Mouse (Mus musculus) CH12.LX (cell line): ENCODE results near the gene A930033H14Rik. TPM values are rescaled to one million over a fixed set of nuclear protein-coding genes. Genes with fewer than 3 reads are reported as not detected.

Source experiments
- DNase-seq: peaks from one replicate; pipeline ENCODE4 v3.0.0-alpha.2; 2013; ENCODE audit errors: extremely low read depth
- H3K27ac ChIP-seq: 2 replicates; pipeline ENCODE4 v1.5.1; 2012; ENCODE audit warnings: low read depth, mild to moderate bottlenecking, control low read depth, moderate library complexity; ENCODE audit not compliant: insufficient read depth
- H3K27me3 ChIP-seq: replicated peaks from 2 replicates; pipeline ENCODE3; 2012; ENCODE audit warnings: inconsistent platforms
- H3K36me3 ChIP-seq, 2 experiments: replicated peaks in 1 of 2; 2 replicates each; pipeline versions ENCODE3 to v1.6.1; 2012; ENCODE audit warnings: inconsistent platforms in 1 of 2, low read length in 1 of 2, mild to moderate bottlenecking in 1 of 2, mixed read lengths in 1 of 2, moderate library complexity in 1 of 2; ENCODE audit not compliant: control insufficient read depth in 1 of 2, insufficient read depth in 1 of 2
- H3K4me1 ChIP-seq, 2 experiments: 2 replicates each; pipeline ENCODE4 v1.6.1; 2012; ENCODE audit warnings: inconsistent platforms in 1 of 2, moderate library complexity in 1 of 2; ENCODE audit not compliant: insufficient read depth in 2 of 2, control insufficient read depth in 1 of 2
- H3K4me2 ChIP-seq: 2 replicates; pipeline ENCODE4 v1.6.1; 2012; ENCODE audit warnings: low read depth, mild to moderate bottlenecking, control low read depth; ENCODE audit not compliant: poor library complexity, insufficient read depth, severe bottlenecking
- H3K4me3 ChIP-seq, 3 experiments: fragments of 150-350 bp in 1 of 3; sonication (generic) in 1 of 3; replicated peaks in 1 of 3; 2 replicates each; pipeline versions ENCODE3 to v1.5.1; 2011 to 2012; ENCODE audit warnings: low read depth in 2 of 3, low read length in 2 of 3, mild to moderate bottlenecking in 2 of 3, moderate library complexity in 2 of 3, control low read depth in 1 of 3, improper control_type of control experiment in 1 of 3, inconsistent platforms in 1 of 3, mixed read lengths in 1 of 3; ENCODE audit not compliant: poor library complexity in 1 of 3
- H3K79me2 ChIP-seq: replicated peaks from 2 replicates; pipeline ENCODE4 v1.6.1; 2012; ENCODE audit warnings: mild to moderate bottlenecking, moderate library complexity; ENCODE audit not compliant: control insufficient read depth, poor library complexity, insufficient read depth, severe bottlenecking; ENCODE audit errors: extremely low read depth
- H3K9ac ChIP-seq: 2 replicates; pipeline ENCODE4 v1.6.1; 2012; ENCODE audit warnings: low read depth, mild to moderate bottlenecking, control low read depth, moderate library complexity; ENCODE audit not compliant: insufficient read depth
- H3K9me3 ChIP-seq: replicated peaks from 2 replicates; pipeline ENCODE3; 2012; ENCODE audit warnings: low read length, inconsistent platforms, mixed read lengths
- CHD1 ChIP-seq: IDR thresholded peaks from 2 replicates; pipeline ENCODE4 v1.6.1; 2012; ENCODE audit warnings: low read depth, low read length, improper control_type of control experiment, inconsistent platforms
- CHD2 ChIP-seq: IDR thresholded peaks from 2 replicates; pipeline ENCODE4 v1.6.1; 2011; ENCODE audit warnings: low read length, improper control_type of control experiment
- CTCF ChIP-seq, 2 experiments: IDR thresholded peaks in 1 of 2; conservative IDR thresholded peaks in 1 of 2; 2 replicates each; pipeline ENCODE4 v1.5.1; 2011 to 2012; ENCODE audit warnings: low read depth in 2 of 2, low read length in 2 of 2, improper control_type of control experiment in 1 of 2, inconsistent platforms in 1 of 2, mild to moderate bottlenecking in 1 of 2, moderate library complexity in 1 of 2
- EP300 ChIP-seq: IDR thresholded peaks from 2 replicates; pipeline ENCODE4 v1.6.1; 2011; ENCODE audit warnings: low read length, improper control_type of control experiment
- ETS1 ChIP-seq: conservative IDR thresholded peaks from 2 replicates; pipeline ENCODE4 v1.6.1; 2012; ENCODE audit warnings: low read depth, mild to moderate bottlenecking, inconsistent platforms, low read length, improper control_type of control experiment, moderate library complexity
- HCFC1 ChIP-seq: IDR thresholded peaks from 2 replicates; pipeline ENCODE4 v1.6.1; 2012; ENCODE audit warnings: low read depth, mild to moderate bottlenecking, inconsistent platforms, low read length, improper control_type of control experiment
- MAFK ChIP-seq: IDR thresholded peaks from 2 replicates; pipeline ENCODE4 v1.6.1; 2011; ENCODE audit warnings: low read length, improper control_type of control experiment; ENCODE audit not compliant: insufficient replicate concordance
- MAZ ChIP-seq: IDR thresholded peaks from 2 replicates; pipeline ENCODE4 v1.6.1; 2012; ENCODE audit warnings: low read depth, mild to moderate bottlenecking, inconsistent platforms, low read length, improper control_type of control experiment, moderate library complexity
- MEF2A ChIP-seq: IDR thresholded peaks from 2 replicates; pipeline ENCODE4 v1.6.1; 2014; ENCODE audit warnings: low read depth, mild to moderate bottlenecking, inconsistent platforms, low read length, improper control_type of control experiment, borderline replicate concordance
- MYC ChIP-seq: IDR thresholded peaks from 2 replicates; pipeline ENCODE4 v1.6.1; 2011; ENCODE audit warnings: low read depth, mild to moderate bottlenecking, improper control_type of control experiment, low read length
- NELFE ChIP-seq: IDR thresholded peaks from 2 replicates; pipeline ENCODE4 v1.6.1; 2011; ENCODE audit warnings: low read depth, low read length, improper control_type of control experiment
- PAX5 ChIP-seq: IDR thresholded peaks from 2 replicates; pipeline ENCODE4 v1.6.1; 2012; ENCODE audit warnings: low read length, inconsistent platforms, mixed read lengths
- POLR2A ChIP-seq: IDR thresholded peaks from 2 replicates; pipeline ENCODE4 v1.6.1; 2011; ENCODE audit warnings: low read depth, mild to moderate bottlenecking, improper control_type of control experiment, low read length
- RAD21 ChIP-seq: IDR thresholded peaks from 2 replicates; pipeline ENCODE4 v1.6.1; 2011; ENCODE audit warnings: low read depth, mild to moderate bottlenecking, low read length, improper control_type of control experiment, moderate library complexity
- RCOR1 ChIP-seq: conservative IDR thresholded peaks from 2 replicates; pipeline ENCODE4 v1.6.1; 2012; ENCODE audit warnings: low read depth, mild to moderate bottlenecking, inconsistent platforms, low read length, improper control_type of control experiment
- TBP ChIP-seq: conservative IDR thresholded peaks from 2 replicates; pipeline ENCODE4 v1.6.1; 2011; ENCODE audit warnings: low read depth, low read length, improper control_type of control experiment
- TCF12 ChIP-seq: IDR thresholded peaks from 2 replicates; pipeline ENCODE4 v1.6.1; 2014; ENCODE audit warnings: low read depth, mild to moderate bottlenecking, inconsistent platforms, low read length, improper control_type of control experiment
- USF1 ChIP-seq: IDR thresholded peaks from 2 replicates; pipeline ENCODE4 v1.6.1; 2014; ENCODE audit warnings: low read depth, mild to moderate bottlenecking, inconsistent platforms, low read length, improper control_type of control experiment
- ZKSCAN1 ChIP-seq: IDR thresholded peaks from 2 replicates; pipeline ENCODE4 v1.6.1; 2012; ENCODE audit warnings: low read depth, inconsistent platforms, low read length, improper control_type of control experiment, borderline replicate concordance
- ZNF384 ChIP-seq: IDR thresholded peaks from 2 replicates; pipeline ENCODE4 v1.6.1; 2012; ENCODE audit warnings: low read depth, low read length, improper control_type of control experiment, inconsistent platforms
- dilution Hi-C: fragments of 300-500 bp; cut with MboI; formaldehyde crosslinking; loops from 2 replicates; pipeline ENCODE4 v1.14.3; 2020; ENCODE audit warnings: low sequenced_read_pairs; ENCODE audit not compliant: extremely low pct_unique_long_range_greater_than_20kb, extremely low pct_ligation_motif_present
- in situ Hi-C: fragments of 300-500 bp; cut with MboI; formaldehyde crosslinking; loops from 3 replicates; pipeline ENCODE4 v1.14.3; 2019; ENCODE audit warnings: low sequenced_read_pairs, low pct_ligation_motif_present, low pct_unique_long_range_greater_than_20kb, mixed read lengths
- polyA plus RNA-seq: library from polyadenylated mRNA; unstranded; fragments of >175 nt; gene quantifications from 2 replicates; pipeline ENCODE4 v1.2.1, GENCODE M21; 2012; ENCODE audit warnings: low read depth; ENCODE audit not compliant: insufficient read length
- total RNA-seq, 2 experiments: library from RNA; depleted of rRNA; stranded (reverse); fragments of 300-350 nt in 1 of 2; fragments of >200 nt in 1 of 2; gene quantifications; 2 replicates each; pipeline ENCODE4 v1.2.3; 2012 to 2014

Gene A930033H14Rik
- total and polyA plus RNA-seq, 3 experiments: 0.13 to 0.85 (median 0.46) TPM

GRCm38 (mm10) chr10:69185894-69186893, 26.7 kb downstream of the A930033H14Rik start (continued):
- TF ChIP-seq ZNF384: peak; percentile 99
- TF ChIP-seq USF1: no peak
- TF ChIP-seq, all 38 proteins: peak for 22

- no peak overlapping the region for H3K27ac ChIP-seq
- no peak overlapping the region for H3K4me3 ChIP-seq
- no peaks in the 10 kb centered on the region for H3K27me3 ChIP-seq
- H3K36me3 ChIP-seq: no peaks in the 10 kb centered on the region
- H3K4me1 ChIP-seq: peaks cover 15 to 22% of the 10 kb centered on the region in 2 experiments
- H3K9me3 ChIP-seq: peaks cover 8% of the 10 kb centered on the region
- dilution Hi-C loops: no loop called here
- H3K9ac ChIP-seq: no peak overlapping the region
- no peak overlapping the region; the same call in 1 of the 2 replicates for H3K4me2 ChIP-seq
- TF ChIP-seq MYC (0 out of 2 replicates have a peak, but pooled peaks have one; percentile 2), CTCF (conservative IDR thresholded peaks at IDR 0.05 in 1 of 2, IDR thresholded peaks at IDR 0.05 in 1 of 2; ENCODE audit: low read depth in 2 of 2, low read length in 2 of 2) (no peak), RCOR1 (no peak), MAZ (no peak)
- peak; percentile 37 for DNase-seq
- no peaks in the 10 kb centered on the region for H3K79me2 ChIP-seq
- in situ Hi-C loops: loop anchor here (5.0 kb wide), 1 partner anchor 122 kb away; no protein-coding TSS in a partner anchor
Measured at GRCm38 (mm10) chr10:69185431-69185830, 27.5 kb downstream of the A930033H14Rik start.

GRCm38 (mm10) chr10:69184903-69185302, 28.0 kb downstream of the A930033H14Rik start:
- dilution Hi-C loops (no loop called here), in situ Hi-C loops (loop anchor here (5.0 kb wide), 1 partner anchor 122 kb away; no protein-coding TSS in a partner anchor)
- no peaks in the 10 kb centered on the region for H3K27me3 ChIP-seq
- H3K9ac ChIP-seq: no peak overlapping the region
- no peak overlapping the region for H3K4me3 ChIP-seq
- no peaks in the 10 kb centered on the region for H3K36me3 ChIP-seq
- TF ChIP-seq CHD1 (no peak), RCOR1 (no peak), ZNF384 (no peak), MEF2A (no peak), ZKSCAN1 (no peak), ETS1 (no peak), PAX5 (no peak), MAFK (no peak), POLR2A (no peak), EP300 (no peak), MYC (no peak), RAD21 (no peak), CHD2 (no peak), HCFC1 (no peak), TCF12 (no peak), NELFE (no peak), TBP (no peak)
- no peak overlapping the region for H3K4me2 ChIP-seq
- no peak for DNase-seq
- H3K4me1 ChIP-seq: peaks cover 14 to 18% of the 10 kb centered on the region in 2 experiments
- H3K9me3 ChIP-seq: peaks cover 8% of the 10 kb centered on the region
- H3K79me2 ChIP-seq: no peaks in the 10 kb centered on the region
- H3K27ac ChIP-seq: no peak overlapping the region
